Comparison of ENCODE assay signal across 8 mouse cellular contexts in genomic region chr10:116581719-116582481, GRCm38 (mm10). TPM values are rescaled to one million over a fixed set of nuclear protein-coding genes. Genes with fewer than 3 reads are reported as not detected.
DNase-seq lines count a peak whose midpoint lies in the region; ATAC-seq and TF ChIP-seq lines count a peak whose summit lies in the region.

No protein-coding gene starts in this region.

- ATAC-seq in intestine, embryonic 16.5 days: peak; percentile 80
- ATAC-seq in liver, embryonic 11.5 days (replicated peaks; ENCODE audit: low FRiP score): peak; percentile 80
- ATAC-seq in stomach, embryonic 15.5 days (ENCODE audit: insufficient read depth, low FRiP score, low read depth): peak; percentile 86

- H3K27me3 ChIP-seq in intestine, embryonic 16.5 days (replicated peaks; ENCODE audit: control insufficient read depth, insufficient read depth, low read length): no peaks in the 10 kb centered on the region
- no peaks in the 10 kb centered on the region for H3K27me3 ChIP-seq in liver, embryonic 11.5 days (replicated peaks; ENCODE audit: control insufficient read depth, insufficient read depth, low read length)
- H3K27me3 ChIP-seq in myocyte (ENCODE audit: control insufficient read depth, insufficient read depth, insufficient read length): no peaks in the 10 kb centered on the region
- no peaks in the 10 kb centered on the region for H3K27me3 ChIP-seq in stomach, embryonic 15.5 days (replicated peaks)

- peak overlapping the region; percentile 95 for H3K9ac ChIP-seq in intestine, embryonic 16.5 days (ENCODE audit: low read depth, low read length)
- peak overlapping the region; percentile 93 for H3K9ac ChIP-seq in liver, embryonic 11.5 days (ENCODE audit: low read depth, low read length)
- peak overlapping the region; percentile 92 for H3K9ac ChIP-seq in stomach, embryonic 15.5 days

- H3K4me2 ChIP-seq in intestine, embryonic 16.5 days (ENCODE audit: low read depth, low read length): peak overlapping the region; percentile 71
- peak overlapping the region; percentile 86 for H3K4me2 ChIP-seq in liver, embryonic 11.5 days
- peak overlapping the region; percentile 79 for H3K4me2 ChIP-seq in myocyte (ENCODE audit: low read depth)
- peak overlapping the region; percentile 63 for H3K4me2 ChIP-seq in stomach, embryonic 15.5 days

- DNase-seq in layer of hippocampus, adult 2 months (ENCODE audit: low spot score in 2 of 2): peak; percentile 32 to 50
- no peak for DNase-seq in layer of hippocampus, adult 9-10 months (ENCODE audit: low spot score)
- peak; percentile 58 for DNase-seq in cerebellum, adult 9-10 months
- peak; percentile 35 to 61 for DNase-seq in gastrocnemius, postnatal 4 days (ENCODE audit: low spot score in 2 of 2)
- no peak for DNase-seq in liver, embryonic 11.5 days (ENCODE audit: low spot score)

- peak overlapping the region; percentile 77 for H3K4me3 ChIP-seq in layer of hippocampus, adult 2 months
- peak overlapping the region; percentile 95 for H3K4me3 ChIP-seq in intestine, embryonic 16.5 days (ENCODE audit: low read length)
- H3K4me3 ChIP-seq in liver, embryonic 11.5 days (ENCODE audit: low read depth, low read length): peak overlapping the region; percentile 97
- H3K4me3 ChIP-seq in myocyte: peak overlapping the region; percentile 68
- peak overlapping the region; percentile 99 for H3K4me3 ChIP-seq in stomach, embryonic 15.5 days (replicated peaks)

- TF ChIP-seq POLR2A in myocyte (IDR thresholded peaks at IDR 0.05; ENCODE audit: insufficient read length, low read depth): no peak

- peak overlapping the region; percentile 98 for H3K27ac ChIP-seq in layer of hippocampus, adult 2 months
- H3K27ac ChIP-seq in intestine, embryonic 16.5 days (ENCODE audit: low read length): peak overlapping the region; percentile 98
- peak overlapping the region; percentile 94 for H3K27ac ChIP-seq in liver, embryonic 11.5 days (ENCODE audit: low read depth, low read length)
- peak overlapping the region; percentile 98 for H3K27ac ChIP-seq in stomach, embryonic 15.5 days

- no peaks in the 10 kb centered on the region for H3K9me3 ChIP-seq in intestine, embryonic 16.5 days (ENCODE audit: control insufficient read depth, low read length)
- H3K9me3 ChIP-seq in liver, embryonic 11.5 days (ENCODE audit: control insufficient read depth, low read length): no peaks in the 10 kb centered on the region
- H3K9me3 ChIP-seq in stomach, embryonic 15.5 days: no peaks in the 10 kb centered on the region

- no peak; the same call in 1 of the 2 replicates for TF ChIP-seq CTCF in layer of hippocampus, adult 2 months (conservative IDR thresholded peaks at IDR 0.05)

- H3K36me3 ChIP-seq in intestine, embryonic 16.5 days (ENCODE audit: control insufficient read depth, insufficient read depth, low read length): no peaks in the 10 kb centered on the region
- no peaks in the 10 kb centered on the region for H3K36me3 ChIP-seq in liver, embryonic 11.5 days (ENCODE audit: control insufficient read depth, insufficient read depth, low read length)
- no peaks in the 10 kb centered on the region for H3K36me3 ChIP-seq in myocyte (ENCODE audit: control insufficient read depth, insufficient read depth)
- no peaks in the 10 kb centered on the region; the same call in 1 of the 2 replicates for H3K36me3 ChIP-seq in stomach, embryonic 15.5 days

- WGBS in intestine, embryonic 16.5 days: under 1% methylated on average over 66 of the region's 67 CpGs
- under 1% methylated on average over 63 of the region's 67 CpGs for WGBS in liver, embryonic 11.5 days
- 1% methylated on average over 61 of the region's 67 CpGs for WGBS in stomach, embryonic 15.5 days

- H3ac ChIP-seq in myocyte (ENCODE audit: control insufficient read depth, insufficient read length): peak overlapping the region; percentile 81

- H3K79me2 ChIP-seq in myocyte (ENCODE audit: control insufficient read depth, insufficient read depth): peaks cover 39% of the 10 kb centered on the region

- H3K4me1 ChIP-seq in intestine, embryonic 16.5 days (ENCODE audit: control insufficient read depth, insufficient read depth, low read length): peaks cover 2% of the 10 kb centered on the region; the same call in 1 of the 2 replicates
- peaks cover 5% of the 10 kb centered on the region for H3K4me1 ChIP-seq in liver, embryonic 11.5 days (replicated peaks; ENCODE audit: control insufficient read depth, insufficient read depth, low read length)
- 0 out of 2 replicates have a peak, but pooled peaks cover 4% of the 10 kb centered on the region for H3K4me1 ChIP-seq in stomach, embryonic 15.5 days

TF ChIP-seq in myocyte, 11 proteins besides CTCF, POLR2A, EP300 and RAD21:
- TF ChIP-seq MYOG (IDR thresholded peaks at IDR 0.05; ENCODE audit: control insufficient read depth in 1 of 3, insufficient read depth in 1 of 3, insufficient read length in 2 of 3, low read depth in 2 of 3): peak in 1 of 3 experiments; percentile 4
- TF ChIP-seq REST (IDR thresholded peaks at IDR 0.05; ENCODE audit: insufficient read depth, insufficient read length): no peak

RNA-seq across cellular contexts. Expression of gene Cnot2, which starts 0.6 kb away (rescaled TPM):
- 10 to 100 TPM; 87.5 to 92.5 TPM for total RNA-seq in layer of hippocampus, adult 2 months (2021)
- 10 to 100 TPM; 64.4 to 70.6 TPM for total RNA-seq in gastrocnemius, postnatal 4 days (2021)
- 69.0 and 74.8 TPM in 2 replicates for polyA plus RNA-seq in intestine, embryonic 16.5 days (2015; fragmentation: Nextera tagmentation; extraction: Ambion mirVana)
- 77.2 and 93.4 TPM in 2 replicates for polyA plus RNA-seq in liver, embryonic 11.5 days (2014; fragmentation: Nextera tagmentation; extraction: Ambion mirVana)
- polyA plus RNA-seq in myocyte (2012; fragmentation: generic; extraction: Trizol): 23.8 TPM
- polyA plus RNA-seq in stomach, embryonic 15.5 days (2015; fragmentation: Nextera tagmentation; extraction: Ambion mirVana): 76.5 and 87.8 TPM in 2 replicates

Comparison
In these comparisons a context has a peak if more than half of its experiments do, and no peak if none do; other contexts are left out.
1. DNase-seq: peak in layer of hippocampus, adult 2 months (2 of 2), cerebellum, adult 9-10 months (single experiment) and gastrocnemius, postnatal 4 days (2 of 2); none in layer of hippocampus, adult 9-10 months (single experiment) and liver, embryonic 11.5 days (single experiment).
2. Peak in every context shown above with its lines, with median percentiles within 50 percentile points of each other: H3K27ac ChIP-seq, H3K4me3 ChIP-seq, ATAC-seq, H3K4me2 ChIP-seq and H3K9ac ChIP-seq.